Mouse (Mus musculus) cerebellum, postnatal 14 days (tissue): ENCODE results near the gene Plxdc2.

ENCODE experiments used
- DNase-seq, 2 experiments: peaks; one replicate each; pipeline ENCODE4 v3.0.0; 2021; ENCODE audit warnings: mixed read lengths in 2 of 2

Gene Plxdc2

DNA sequence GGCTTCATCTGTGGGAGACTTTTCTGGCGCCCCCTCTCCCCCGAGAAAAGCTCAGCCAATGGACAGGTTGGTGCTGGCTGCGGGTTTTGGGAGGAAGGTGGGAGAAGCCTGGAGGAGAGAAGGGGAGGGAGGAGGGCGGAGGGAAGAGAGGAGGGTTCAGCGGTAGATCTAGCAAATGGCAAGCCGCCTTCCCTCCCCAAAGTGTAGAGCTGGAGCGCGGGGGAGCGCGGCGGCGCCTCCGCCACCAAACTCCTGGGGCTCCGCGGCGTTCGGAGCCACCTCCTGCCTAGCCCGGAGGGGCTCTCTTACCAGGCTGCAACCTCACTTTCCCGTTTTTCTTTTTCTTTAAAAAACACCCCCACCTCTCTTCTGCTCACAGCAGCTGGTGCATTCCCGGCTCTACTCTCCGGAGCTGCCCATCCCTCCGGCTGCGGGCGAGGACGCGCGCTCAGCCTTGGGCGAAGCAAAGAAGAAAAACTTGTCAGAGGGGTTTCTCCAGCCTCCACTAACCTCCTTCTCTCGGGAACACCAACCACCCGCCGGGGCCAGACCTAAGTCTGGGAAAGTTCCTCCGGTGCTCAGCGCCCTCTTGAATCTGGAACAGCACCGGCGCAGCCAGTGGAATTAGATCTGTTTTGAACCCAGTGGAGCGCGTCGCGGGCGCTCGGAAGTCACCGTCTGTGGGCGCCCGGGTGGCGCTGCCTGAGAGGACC lies at the start of gene Plxdc2:
Gene Plxdc2 (plus strand): TSS at position 199 of the 713 bp plus-strand sequence.
- DNase-seq: peak; percentile 87 to 89

DNA sequence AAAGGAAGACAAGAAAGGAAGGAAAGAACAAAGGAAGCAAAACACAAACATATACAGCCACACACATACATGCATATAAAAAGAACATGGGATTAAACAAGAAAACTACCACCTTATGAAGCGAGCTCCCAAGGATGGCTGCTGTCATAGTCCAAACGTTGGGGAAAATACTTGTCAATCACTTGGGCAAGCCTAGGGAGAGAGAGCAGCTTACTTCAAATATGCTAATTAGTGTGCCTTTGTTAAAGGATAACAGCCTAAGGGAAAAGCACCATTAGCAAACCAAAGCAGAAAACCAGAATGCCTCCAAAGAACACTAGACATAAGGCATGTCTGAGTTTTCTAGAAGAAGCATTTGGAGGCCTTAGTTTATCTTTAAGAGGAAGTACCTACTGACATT lies 45.7 kb upstream of the Plxdc2 start:
- DNase-seq: no peak

- DNase-seq: peak; percentile 47 to 54
These were observed 43.6 kb upstream of the Plxdc2 start for GRCm38 (mm10) chr2:16312400-16313070.

DNA sequence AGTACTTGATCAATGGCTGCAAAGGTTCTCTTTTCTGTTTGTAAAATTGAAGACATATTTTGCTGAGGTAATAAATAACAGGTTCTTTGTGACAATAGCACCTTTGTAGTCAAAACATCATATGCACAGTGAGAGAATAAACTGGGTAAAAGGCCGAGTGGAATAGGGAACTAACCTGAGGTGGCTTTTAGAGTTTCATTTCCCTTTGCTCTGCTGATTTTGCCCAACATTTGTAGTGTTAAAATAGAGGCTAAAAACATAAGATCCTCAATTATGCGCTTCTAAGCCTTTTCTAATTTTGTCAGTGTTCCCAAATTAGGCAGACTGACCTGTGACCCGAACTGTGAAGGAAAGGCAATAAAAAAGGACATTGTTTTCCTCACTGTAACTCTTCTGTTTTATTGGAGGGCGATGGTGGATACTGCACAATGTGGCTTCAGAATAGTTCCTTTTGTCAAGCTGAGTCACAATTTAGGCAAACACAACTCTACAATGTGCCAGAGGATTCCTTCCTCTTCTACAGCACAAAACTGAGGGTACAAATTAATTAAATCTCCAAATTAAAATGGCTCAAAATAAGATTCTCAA lies 20.8 kb upstream of the Plxdc2 start:
- DNase-seq: no peak

DNA sequence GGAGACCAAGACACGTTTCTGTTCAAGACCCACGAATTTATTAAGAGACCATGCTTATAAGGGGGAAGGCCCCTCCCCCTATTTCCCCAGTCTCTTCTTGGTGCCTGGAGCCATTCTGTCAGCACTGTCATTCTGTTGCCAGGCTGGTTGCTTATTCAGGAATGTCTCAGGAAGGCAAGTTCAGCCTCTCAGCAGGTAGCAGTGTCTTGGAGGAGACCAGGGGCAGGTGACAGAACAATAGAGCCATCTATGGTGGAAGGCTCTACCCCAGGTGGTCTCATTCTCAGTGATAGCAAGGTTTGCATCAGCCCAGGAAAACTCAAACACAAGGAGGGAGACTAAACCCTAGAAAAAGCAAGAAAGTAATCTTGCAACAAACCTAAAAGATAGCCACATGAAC lies 11.5 kb upstream of the Plxdc2 start:
- no peak for DNase-seq

DNA sequence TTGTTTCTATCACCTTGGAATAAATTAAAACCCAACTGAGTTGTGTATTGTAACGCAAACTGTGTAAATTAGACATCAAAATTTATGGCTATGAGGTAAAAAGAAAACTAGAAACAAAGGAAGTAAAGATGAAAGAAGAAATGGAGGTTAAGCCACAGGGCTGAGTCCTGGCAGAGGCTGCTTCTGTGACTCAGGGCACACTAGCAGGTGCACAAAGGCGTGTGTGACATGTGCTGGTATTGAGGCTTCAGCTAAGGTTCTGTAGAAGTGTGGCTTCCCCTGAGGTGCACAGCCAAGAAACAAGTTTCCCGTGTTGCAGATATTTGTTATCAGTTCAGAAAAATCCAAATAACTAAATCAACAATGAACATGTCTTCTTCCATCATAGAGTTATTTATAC lies 5.0 kb upstream of the Plxdc2 start:
- DNase-seq: no peak

- peak; percentile 79 to 80 for DNase-seq
These were observed 446 bp upstream of the Plxdc2 start for GRCm38 (mm10) chr2:16355611-16356105.

- DNase-seq: peak; percentile 74 to 76
These were observed 1.1 kb downstream of the Plxdc2 start for GRCm38 (mm10) chr2:16356921-16357837.

- no peak for DNase-seq
These were observed 1.8 kb downstream of the Plxdc2 start for GRCm38 (mm10) chr2:16357946-16358345.

DNA sequence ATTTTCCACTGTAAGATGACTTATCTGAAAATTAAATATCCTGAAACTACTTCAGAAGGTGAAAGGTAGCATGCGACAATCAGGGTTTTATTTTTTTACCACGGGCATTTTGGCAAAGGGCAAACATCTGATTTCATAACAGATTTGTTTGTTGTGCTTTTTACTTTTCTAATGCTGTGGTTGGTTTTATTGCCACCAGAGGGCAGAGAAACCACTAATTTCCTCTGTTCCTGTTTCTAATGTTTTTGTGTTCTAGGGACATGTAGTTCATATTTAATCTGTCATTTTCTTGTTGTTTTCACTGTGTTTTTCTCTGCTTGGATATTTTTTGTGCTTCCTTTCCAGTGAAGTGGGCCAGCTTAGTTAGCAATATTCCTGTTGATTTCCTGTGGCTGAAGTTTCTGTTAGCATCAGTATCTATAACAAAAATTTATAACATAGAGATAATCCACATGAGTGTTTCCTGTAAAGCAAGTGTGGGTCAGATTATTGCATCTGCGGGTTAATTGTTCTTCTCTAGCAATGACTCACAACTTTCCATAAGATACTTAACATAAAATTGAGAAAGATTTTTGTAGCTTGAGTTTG lies 3.3 kb downstream of the Plxdc2 start:
- DNase-seq: peak; percentile 63 to 77

DNA sequence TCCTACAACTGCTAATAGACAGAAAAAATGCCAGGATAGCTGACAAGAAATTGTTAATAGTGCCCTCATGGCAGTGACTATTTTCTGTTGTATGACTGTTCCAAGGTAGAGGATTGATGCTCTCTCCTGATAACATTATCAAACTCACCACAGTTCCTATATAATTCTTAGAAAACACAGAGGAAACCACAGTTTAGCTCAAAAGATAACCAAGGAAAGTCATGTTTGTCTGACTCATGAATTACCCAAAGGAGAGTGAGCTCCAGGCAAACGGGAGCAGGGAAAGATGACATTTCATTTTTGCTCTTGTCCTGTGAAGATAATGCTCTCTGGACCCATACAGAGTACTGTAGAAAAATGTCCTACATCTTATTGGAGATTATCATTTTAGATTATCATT lies 8.6 kb downstream of the Plxdc2 start:
- no peak for DNase-seq

GRCm38 (mm10) chr2:16365830-16366401 lies 9.8 kb downstream of the Plxdc2 start:
- DNase-seq: no peak

DNA sequence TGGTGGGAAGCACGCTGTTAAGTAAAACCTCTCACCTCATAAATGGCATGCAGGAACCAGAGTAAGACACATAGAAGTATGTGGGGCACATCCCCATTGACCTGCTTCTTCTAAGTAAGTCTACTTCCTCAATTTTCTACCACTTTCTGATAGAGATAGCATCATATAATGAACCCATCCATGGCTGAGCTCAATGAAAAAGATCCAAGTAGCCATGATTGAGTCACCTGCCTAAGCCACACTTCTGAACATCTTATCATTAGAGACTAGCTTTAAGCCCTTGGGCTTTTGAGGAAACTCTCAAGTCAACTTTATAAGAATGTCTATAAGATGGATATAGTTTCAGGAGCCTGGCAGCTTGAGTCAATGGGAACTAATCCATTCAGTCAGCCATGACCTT lies 14.3 kb downstream of the Plxdc2 start:
- no peak for DNase-seq

GRCm38 (mm10) chr2:16374288-16374687 lies 18.2 kb downstream of the Plxdc2 start:
- no peak for DNase-seq

- no peak for DNase-seq
These were observed 30.1 kb downstream of the Plxdc2 start for GRCm38 (mm10) chr2:16386206-16386605.

DNA sequence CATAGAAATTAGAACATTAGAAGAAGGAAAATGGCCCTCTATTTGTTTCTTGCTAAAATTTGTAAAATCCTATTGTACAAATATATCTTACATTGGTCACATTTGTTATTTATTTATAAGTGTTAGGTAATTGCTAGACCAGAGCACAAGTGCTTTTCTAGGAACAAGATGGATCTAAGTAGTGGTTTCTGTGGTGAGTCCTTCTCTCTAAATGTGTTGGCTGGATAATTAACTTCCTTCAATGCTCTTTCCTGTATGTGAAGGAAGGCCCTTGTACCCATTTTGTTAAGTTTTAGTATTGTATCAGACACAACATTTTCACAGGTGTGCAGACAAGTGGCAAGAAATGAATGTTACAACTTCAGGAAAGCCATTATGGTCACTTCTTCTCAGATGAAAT lies 30.6 kb downstream of the Plxdc2 start:
- no peak for DNase-seq

DNA sequence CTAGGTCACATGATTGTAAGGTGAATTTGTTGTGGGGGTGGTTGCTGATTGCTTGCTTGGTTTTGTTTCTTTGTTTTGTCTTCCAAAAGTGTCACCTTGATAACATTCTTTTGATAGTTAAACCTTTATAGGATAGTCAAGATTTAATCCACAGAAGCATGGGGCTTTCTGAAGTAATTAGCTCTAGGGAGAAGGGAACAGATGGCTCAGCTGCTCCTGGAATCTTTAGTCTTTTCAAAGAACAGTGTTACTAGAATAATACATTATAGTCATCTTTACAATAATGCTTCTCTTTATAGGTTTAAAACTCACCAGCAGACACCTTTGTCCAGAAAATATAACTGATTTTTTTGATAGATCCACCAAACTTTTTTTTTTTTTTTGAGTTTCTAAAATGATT lies 31.7 kb downstream of the Plxdc2 start:
- DNase-seq: no peak

DNA sequence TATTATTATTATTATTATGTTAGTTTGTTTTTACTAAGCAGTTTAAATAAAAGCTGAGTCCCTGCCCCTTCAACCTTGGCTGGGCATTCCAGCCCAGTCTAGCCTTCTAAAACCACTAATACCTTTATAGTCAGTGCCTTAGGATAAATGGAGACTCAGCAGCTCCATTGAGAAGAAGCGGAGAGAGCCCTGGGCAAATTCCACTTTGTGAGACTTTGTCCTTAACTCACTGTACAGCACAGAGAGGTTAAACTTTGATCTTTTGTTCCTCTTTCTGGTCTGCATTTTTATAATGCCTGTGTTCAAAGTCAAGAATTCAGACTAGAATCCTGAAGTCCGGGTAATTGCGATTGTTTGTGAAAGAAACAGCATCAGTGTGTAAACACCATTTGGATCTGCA lies 41.4 kb downstream of the Plxdc2 start:
- DNase-seq: no peak

GRCm38 (mm10) chr2:16398006-16398405 lies 41.9 kb downstream of the Plxdc2 start:
- DNase-seq: no peak

DNA sequence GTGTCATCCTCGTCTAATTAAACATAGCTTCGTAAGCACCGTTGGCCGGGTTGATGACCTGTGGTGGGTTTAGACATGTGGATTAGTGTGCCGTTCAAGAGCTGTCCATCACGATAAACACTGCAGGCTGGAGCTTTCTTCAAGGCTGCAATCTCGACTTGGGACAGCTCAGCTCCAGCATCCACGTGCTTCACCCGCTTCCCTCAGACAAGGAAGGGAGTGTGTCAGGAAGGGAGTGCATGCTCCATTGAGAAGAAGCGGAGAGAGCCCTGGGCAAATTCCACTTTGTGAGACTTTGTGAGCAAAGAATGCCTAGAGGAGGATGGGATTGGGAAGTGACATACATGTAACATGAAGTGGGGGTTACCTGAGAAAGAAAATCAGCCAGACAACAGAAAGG lies 42.8 kb downstream of the Plxdc2 start:
- DNase-seq: no peak

DNA sequence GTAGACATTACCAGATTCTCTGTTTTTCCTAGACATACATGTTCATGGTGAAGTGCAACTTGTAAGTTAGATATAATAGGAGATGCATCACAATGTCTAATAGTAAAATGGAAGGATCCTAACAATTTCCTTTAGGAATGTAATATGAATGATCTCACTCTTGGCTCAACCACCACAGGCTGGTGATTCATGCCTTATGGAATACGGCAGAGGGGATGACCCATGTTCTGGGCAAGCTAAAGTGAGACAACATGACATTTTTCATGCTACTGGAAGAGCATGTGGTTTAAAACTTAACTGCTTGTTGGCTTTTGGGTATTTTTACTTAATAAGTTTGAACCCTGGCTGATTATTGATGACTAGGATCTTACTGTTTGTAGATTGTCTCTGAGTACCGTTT lies 50.4 kb downstream of the Plxdc2 start:
- DNase-seq: no peak

DNA sequence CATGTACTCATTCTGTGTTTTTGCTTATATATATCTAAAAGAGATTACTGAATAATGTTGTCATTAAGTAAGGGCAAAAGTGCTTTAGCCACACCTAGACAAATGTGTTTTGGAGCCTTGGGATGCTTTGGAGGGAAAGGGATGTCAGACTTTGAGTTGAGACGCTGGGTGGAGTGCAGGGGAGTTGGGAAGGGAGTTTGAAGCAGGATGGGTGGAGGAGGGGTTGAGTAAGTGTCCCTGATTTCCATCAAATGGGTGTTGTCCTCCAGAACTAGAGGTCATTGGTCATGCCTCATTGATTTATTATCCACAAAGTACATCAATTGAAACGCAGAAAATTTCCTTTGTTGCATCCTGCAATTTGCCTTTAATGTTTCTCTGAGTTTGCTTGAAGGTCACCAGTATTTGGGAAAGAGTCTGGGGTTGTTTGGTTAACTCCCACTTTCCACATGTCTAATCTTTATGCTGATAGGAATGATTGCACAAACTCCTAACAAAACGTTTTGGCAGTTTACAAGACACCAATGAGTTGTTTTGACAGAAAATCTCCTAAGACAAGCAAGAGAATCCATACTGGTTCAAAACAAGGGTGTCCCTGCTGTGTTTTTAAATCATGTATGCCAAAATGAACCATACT lies 58.4 kb downstream of the Plxdc2 start:
- no peak for DNase-seq
